Mouse (Mus musculus) hindbrain, embryonic 10.5 days (tissue): ENCODE results near the gene Ipo9. TPM values are rescaled to one million over a fixed set of nuclear protein-coding genes. Genes with fewer than 3 reads are reported as not detected.

ENCODE experiments used
- DNase-seq: peaks from one replicate; pipeline ENCODE4 v3.0.0-alpha.2; 2017; ENCODE audit warnings: low spot score
- H3K27ac ChIP-seq: fragments of 300-500 bp; sonication (generic); 2 replicates; pipeline ENCODE4 v1.5.1; 2016; ENCODE audit warnings: mild to moderate bottlenecking, moderate library complexity
- H3K27me3 ChIP-seq: fragments of 300-500 bp; sonication (generic); 2 replicates; pipeline ENCODE4 v1.6.1; 2016; ENCODE audit warnings: mild to moderate bottlenecking; ENCODE audit not compliant: poor library complexity, insufficient read depth, severe bottlenecking
- H3K36me3 ChIP-seq: fragments of 300-500 bp; sonication (generic); 2 replicates; pipeline ENCODE4 v1.6.1; 2016; ENCODE audit warnings: mild to moderate bottlenecking, moderate library complexity
- H3K4me1 ChIP-seq: fragments of 300-500 bp; sonication (generic); replicated peaks from 2 replicates; pipeline ENCODE4 v1.6.1; 2016; ENCODE audit warnings: mild to moderate bottlenecking
- H3K4me3 ChIP-seq: fragments of 300-500 bp; sonication (generic); 2 replicates; pipeline ENCODE4 v1.5.1; 2016; ENCODE audit warnings: mild to moderate bottlenecking, moderate library complexity
- H3K9me3 ChIP-seq: fragments of 300-500 bp; sonication (generic); 2 replicates; pipeline ENCODE4 v1.6.1; 2016; ENCODE audit warnings: mild to moderate bottlenecking, moderate library complexity
- WGBS: fragments of 180-500 bp; shearing (Covaris S2); methylation state at CpG from one replicate; pipeline ENCODE4 v1.1.7; 2016; 5-methylcytosine and 5-hydroxymethylcytosine counted together
- polyA plus RNA-seq: library from polyadenylated mRNA; unstranded; fragments of >200 nt; fragmentation: Nextera tagmentation; extraction: Ambion mirVana; gene quantifications from 2 replicates; pipeline ENCODE4 v1.2.1, GENCODE M21; 2016

Ipo9 gene
- 164 and 186 TPM in 2 replicates for polyA plus RNA-seq

DNA sequence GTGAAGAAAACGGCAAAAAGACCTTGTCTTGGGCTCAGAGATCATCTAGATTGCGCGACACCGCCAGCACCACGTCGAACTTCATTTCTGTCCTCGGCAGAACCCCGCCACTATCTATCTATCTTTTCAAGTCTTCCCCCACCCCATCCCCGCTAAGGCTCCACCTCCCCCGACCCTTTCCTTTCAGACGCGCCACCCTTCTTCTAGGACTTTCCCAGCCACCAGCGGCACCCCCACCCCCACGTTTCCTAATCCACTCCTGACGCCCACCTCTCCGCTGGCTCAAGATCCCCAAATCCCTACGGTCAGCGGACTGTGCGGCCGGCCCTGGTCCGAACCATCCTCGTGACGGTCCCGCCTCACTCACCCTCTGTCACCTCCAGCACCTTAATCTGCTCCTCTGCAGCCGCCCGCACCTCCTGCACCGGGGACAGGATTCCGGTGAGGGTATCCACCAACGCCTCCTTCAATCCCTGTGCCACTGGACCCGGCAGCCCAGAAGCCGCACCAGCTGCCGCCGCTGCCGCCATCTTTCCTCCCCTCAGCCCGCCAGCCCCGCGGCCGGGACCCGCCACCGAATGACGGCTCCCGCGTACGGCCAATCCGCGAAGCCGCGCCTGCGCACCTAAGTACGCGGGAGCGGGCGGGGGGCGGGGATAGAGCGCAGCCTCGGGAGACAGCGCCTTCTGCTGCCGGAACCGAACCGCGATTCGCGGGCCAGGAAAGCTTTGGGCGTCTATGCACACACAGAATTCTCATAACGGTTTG lies at the start of gene Ipo9:
Gene Ipo9 (minus strand): TSS at position 599 of the 768 bp plus-strand sequence.
- peaks cover 25% of the 10 kb centered on the region for H3K36me3 ChIP-seq
- H3K4me1 ChIP-seq = peaks cover 46% of the 10 kb centered on the region
- H3K9me3 ChIP-seq = no peaks in the 10 kb centered on the region
- no peaks in the 10 kb centered on the region for H3K27me3 ChIP-seq
- under 1% methylated on average over 65 of the region's 65 CpGs for WGBS
- H3K4me3 ChIP-seq = peak within 1 kb of the TSS; percentile 81
- peak within 1 kb of the TSS; percentile 98 for H3K27ac ChIP-seq
- DNase-seq = peak; percentile 91

DNA sequence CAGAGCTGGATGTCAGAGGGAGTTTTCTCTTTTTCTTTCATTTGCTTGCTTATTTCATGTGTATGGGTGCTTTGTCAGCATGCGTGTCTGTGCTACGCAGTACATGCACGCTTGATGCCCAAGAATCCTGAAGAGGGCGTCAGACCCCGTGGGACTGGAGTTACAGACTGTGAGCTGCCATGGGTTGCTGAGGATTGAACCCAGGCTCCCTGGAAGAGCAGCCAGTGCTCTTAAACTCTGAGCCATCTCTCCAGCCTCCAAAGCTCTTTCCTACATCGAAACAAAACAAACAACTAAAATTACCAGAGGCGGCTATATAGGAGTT lies 45.2 kb upstream of the Ipo9 start:
- Histone ChIP-seq H3K9me3 (no peaks in the 10 kb centered on the region), H3K4me3 (no peak overlapping the region), H3K27me3 (no peaks in the 10 kb centered on the region), H3K36me3 (peaks cover 33% of the 10 kb centered on the region), H3K27ac (peak overlapping the region; percentile 64; the same call in 1 of the 2 replicates), H3K4me1 (peaks cover 10% of the 10 kb centered on the region)
- whole genome bisulfite sequencing = 91% methylated on average over 7 of the region's 7 CpGs
- DNase-seq = no peak

DNA sequence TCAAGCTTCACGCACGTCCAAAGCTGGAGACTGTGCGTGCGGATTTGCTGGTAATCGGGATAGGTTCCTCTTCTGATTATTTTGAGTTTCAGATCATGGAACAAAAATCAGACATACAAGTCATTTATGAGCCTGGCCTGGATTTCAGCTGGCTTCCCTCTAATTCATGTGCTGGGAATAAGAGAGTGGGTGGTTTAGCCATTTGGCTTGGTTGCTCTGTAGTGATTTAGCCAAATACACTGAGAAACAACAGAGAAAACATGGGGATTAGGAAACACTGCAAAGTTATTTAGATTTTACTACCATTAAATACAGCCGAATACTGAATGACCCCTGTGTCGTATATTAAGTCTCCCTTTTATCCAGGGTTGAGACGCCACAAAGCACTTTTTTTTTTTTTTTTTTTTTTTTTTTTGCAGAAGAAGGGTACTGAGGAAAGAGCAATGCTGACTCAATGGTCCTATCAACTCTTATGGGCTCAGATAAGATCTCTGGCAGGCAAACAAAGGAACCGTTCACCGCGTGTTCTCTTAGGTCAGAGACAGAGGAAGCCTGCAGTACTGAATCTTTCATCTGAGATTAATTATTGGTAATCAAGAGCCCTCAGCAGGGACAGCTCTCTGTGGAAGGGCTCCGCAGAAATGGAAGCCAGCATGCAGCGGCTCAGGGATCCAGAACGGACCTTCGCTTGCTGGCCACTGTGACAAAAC lies 44.7 kb upstream of the Ipo9 start:
- DNase-seq = no peak
- Histone ChIP-seq H3K9me3 (no peaks in the 10 kb centered on the region), H3K27ac (peak overlapping the region; percentile 64; the same call in 1 of the 2 replicates), H3K27me3 (no peaks in the 10 kb centered on the region), H3K4me3 (no peak overlapping the region), H3K4me1 (peaks cover 10% of the 10 kb centered on the region), H3K36me3 (peaks cover 38% of the 10 kb centered on the region)
- WGBS = 76% methylated on average over 15 of the region's 15 CpGs

DNA sequence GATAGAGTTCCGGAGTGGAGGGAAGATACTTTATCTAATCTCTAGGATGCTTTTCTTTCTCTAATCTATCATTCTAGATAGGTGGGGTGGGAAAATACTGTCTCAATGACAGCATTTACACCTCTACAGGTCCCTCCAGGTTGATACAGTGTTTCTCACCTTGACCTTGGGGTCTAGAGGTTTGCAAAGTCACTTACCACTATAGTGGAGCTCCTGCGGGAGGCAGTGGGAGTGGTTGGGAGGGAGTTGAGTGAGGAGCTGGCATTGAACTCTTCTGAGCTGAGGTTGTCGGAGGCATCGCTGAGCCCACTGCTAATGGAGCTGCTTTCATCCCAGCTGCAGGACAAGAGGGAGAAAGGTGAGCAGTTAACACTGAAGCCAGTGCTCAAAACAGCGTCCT lies 42.2 kb upstream of the Ipo9 start:
- H3K27me3 ChIP-seq = no peaks in the 10 kb centered on the region
- H3K9me3 ChIP-seq = no peaks in the 10 kb centered on the region
- no peak for DNase-seq
- H3K4me1 ChIP-seq = peaks cover 10% of the 10 kb centered on the region
- H3K36me3 ChIP-seq = peaks cover 57% of the 10 kb centered on the region
- H3K27ac ChIP-seq = no peak overlapping the region
- WGBS = 88% methylated on average over 5 of the region's 5 CpGs
- no peak overlapping the region for H3K4me3 ChIP-seq

DNA sequence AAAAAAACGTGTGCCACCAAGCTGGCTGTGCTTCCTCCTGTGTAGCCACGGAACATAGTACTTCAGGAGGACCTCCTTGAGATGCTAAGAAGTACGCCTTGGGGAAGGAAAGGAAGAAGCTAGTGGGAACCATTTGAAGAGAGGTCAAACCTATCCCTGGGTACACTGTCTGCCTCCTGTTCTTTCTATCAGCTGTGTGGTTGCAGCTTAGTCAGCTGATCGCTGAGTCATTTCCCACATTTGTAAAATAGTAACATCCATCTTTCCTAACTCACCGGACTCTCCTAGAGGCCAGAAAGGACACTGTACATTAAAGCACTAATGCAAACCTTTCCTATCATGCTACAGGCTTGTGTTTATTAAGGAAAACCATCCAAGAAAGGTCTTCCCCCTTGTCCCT lies 41.4 kb upstream of the Ipo9 start:
- 86% methylated on average over 5 of the region's 5 CpGs for WGBS

DNA sequence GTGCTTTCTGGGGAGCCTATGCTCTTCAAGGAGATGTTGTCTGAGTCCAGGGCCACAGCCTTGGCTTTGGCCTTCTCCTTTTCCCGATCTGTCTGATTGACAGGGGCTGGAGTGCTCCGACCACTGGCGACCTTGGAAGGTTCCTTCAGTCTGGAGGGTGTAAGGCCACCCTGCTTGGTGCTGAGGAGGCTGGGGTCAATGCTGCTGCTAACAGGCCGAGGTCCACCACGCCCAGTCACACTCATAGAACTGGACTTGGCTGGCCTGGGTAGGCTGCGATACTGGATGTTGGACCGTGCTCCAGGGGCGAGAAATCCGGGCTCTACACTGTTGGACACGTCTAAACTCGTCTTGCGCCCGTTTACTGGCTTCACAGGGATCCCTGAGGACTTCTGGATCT lies 40.2 kb upstream of the Ipo9 start:
- Histone ChIP-seq H3K36me3 (peaks cover 72% of the 10 kb centered on the region), H3K4me1 (peaks cover 4% of the 10 kb centered on the region), H3K4me3 (no peak overlapping the region), H3K9me3 (no peaks in the 10 kb centered on the region), H3K27me3 (no peaks in the 10 kb centered on the region), H3K27ac (no peak overlapping the region)
- DNase-seq = no peak
- 93% methylated on average over 13 of the region's 13 CpGs for WGBS

More for the DNA sequence above, 41.4 kb upstream of the Ipo9 start:
- Histone ChIP-seq H3K4me1 (peaks cover 10% of the 10 kb centered on the region), H3K36me3 (peaks cover 60% of the 10 kb centered on the region), H3K27me3 (no peaks in the 10 kb centered on the region), H3K27ac (no peak overlapping the region), H3K9me3 (no peaks in the 10 kb centered on the region), H3K4me3 (no peak overlapping the region)
- DNase-seq = no peak

DNA sequence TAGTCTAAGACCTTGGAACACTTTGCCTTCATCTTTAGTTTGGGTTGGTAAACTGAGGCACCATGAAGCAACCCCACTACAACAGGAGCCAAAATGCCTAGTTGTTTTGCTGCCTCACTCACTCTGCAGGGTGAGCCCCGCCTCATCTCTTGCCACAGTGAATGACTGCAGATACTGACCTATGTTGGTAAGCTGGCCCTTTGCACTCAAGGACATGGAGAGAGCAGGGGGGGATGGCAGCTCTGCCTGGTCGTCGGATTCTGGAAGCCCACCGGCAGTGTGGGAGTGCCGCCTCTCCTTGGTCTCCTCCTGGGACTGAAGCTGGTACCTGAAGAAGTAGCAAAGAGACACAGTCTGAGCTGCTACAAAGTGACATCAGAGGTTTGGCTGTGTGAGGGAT lies 37.2 kb upstream of the Ipo9 start:
- H3K27me3 ChIP-seq = no peaks in the 10 kb centered on the region
- H3K27ac ChIP-seq = no peak overlapping the region
- H3K9me3 ChIP-seq = no peaks in the 10 kb centered on the region
- no peaks in the 10 kb centered on the region; the same call in 1 of the 2 replicates for H3K4me1 ChIP-seq
- 91% methylated on average over 5 of the region's 5 CpGs for WGBS
- no peak overlapping the region for H3K4me3 ChIP-seq
- no peak for DNase-seq
- H3K36me3 ChIP-seq = peaks cover 99% of the 10 kb centered on the region

DNA sequence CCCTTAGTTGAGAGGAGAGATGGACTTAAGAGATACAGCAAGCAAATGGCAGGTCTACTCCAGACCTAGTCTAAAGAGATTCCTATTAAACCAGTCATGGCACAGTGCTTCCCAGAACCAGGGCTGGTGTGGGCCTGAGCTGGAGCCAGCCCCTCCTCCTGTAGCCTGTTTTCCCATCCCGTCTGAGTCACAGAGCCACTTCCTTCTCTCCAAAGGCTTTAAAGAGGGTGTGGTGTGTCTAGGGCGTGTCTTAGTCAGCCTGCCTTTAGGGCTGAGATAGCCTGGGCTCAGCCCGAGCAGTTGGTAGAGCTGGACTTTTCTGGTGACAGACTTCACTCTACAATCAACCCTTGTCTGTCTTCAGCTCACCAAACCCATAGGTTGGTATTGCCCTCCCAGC lies 36.6 kb upstream of the Ipo9 start:
- no peaks in the 10 kb centered on the region for H3K4me1 ChIP-seq
- H3K27me3 ChIP-seq = no peaks in the 10 kb centered on the region
- 81% methylated on average over 3 of the region's 3 CpGs for WGBS
- H3K9me3 ChIP-seq = no peaks in the 10 kb centered on the region
- no peak overlapping the region for H3K27ac ChIP-seq
- DNase-seq = no peak
- H3K4me3 ChIP-seq = no peak overlapping the region
- peaks cover 99% of the 10 kb centered on the region for H3K36me3 ChIP-seq

DNA sequence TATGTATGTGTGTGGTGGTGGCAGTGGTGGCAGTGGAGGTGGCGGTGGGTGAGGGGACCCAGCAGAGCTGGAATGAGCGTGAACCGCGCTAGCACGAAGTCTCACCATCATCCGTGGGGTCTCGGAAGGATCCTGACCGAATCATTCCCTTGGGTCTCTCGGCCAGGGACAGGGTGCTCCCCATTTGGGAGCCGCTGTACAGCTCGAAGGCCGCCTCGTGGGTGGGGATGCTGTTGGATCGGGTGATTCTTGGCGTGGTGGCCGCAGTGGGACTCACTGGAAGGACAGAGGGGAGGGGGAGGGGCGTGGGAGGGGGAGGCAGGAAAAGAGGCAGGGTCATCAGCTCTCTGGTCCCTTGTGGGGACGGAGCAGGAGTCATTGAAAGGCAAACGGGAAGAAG lies 35.4 kb upstream of the Ipo9 start:
- H3K27me3 ChIP-seq = no peaks in the 10 kb centered on the region
- H3K36me3 ChIP-seq = peaks cover 90% of the 10 kb centered on the region
- H3K4me1 ChIP-seq = no peaks in the 10 kb centered on the region
- H3K9me3 ChIP-seq = no peaks in the 10 kb centered on the region
- WGBS = 92% methylated on average over 18 of the region's 19 CpGs
- no peak for DNase-seq
- H3K4me3 ChIP-seq = no peak overlapping the region
- H3K27ac ChIP-seq = no peak overlapping the region

DNA sequence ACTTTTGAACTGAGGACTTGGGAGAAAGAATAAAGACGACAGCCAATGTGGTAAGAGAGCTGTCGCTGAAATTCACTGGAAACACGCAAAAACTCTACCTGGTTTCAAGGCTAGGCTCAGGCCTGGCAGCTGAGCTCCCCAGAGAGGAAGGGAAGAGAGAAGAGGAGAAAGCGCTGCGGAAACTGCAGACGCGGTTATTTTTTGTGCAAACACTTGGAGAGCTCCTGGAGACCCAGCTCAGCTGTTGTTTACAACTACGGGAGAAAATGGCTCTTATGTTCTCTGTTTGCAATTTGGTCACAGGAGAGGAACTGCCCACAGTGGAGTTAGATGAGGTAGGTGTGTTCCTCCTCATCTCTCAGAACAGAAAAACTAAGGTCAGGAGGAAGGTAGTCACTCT lies 32.4 kb upstream of the Ipo9 start:
- WGBS = 91% methylated on average over 8 of the region's 8 CpGs
- Histone ChIP-seq H3K36me3 (peaks cover 91% of the 10 kb centered on the region), H3K4me3 (no peak overlapping the region), H3K4me1 (no peaks in the 10 kb centered on the region), H3K27me3 (no peaks in the 10 kb centered on the region), H3K27ac (no peak overlapping the region), H3K9me3 (no peaks in the 10 kb centered on the region)
- no peak for DNase-seq

DNA sequence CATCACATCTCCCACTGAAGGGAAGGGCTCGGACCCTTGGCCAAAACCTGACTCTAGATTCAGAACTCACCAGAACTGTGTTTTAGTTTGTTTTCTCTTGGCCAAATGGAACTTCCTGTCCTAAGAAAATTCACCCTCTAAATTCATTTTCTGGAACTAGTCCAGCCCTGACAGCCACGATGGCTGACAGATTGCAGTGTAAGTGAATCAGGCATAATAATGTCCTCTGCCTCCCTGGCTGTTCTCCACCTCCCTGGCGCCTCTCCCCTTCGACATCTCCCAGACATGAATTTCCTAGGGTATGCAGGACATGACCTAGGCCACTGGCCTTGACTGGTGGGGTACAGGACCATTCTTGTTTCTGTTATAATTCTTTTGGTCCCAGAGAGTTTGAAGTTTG lies 32.0 kb upstream of the Ipo9 start:
- Histone ChIP-seq H3K36me3 (peaks cover 91% of the 10 kb centered on the region), H3K27me3 (no peaks in the 10 kb centered on the region), H3K4me1 (no peaks in the 10 kb centered on the region), H3K27ac (no peak overlapping the region), H3K9me3 (no peaks in the 10 kb centered on the region), H3K4me3 (no peak overlapping the region)
- WGBS = 85% methylated on average over 4 of the region's 4 CpGs
- DNase-seq = no peak

DNA sequence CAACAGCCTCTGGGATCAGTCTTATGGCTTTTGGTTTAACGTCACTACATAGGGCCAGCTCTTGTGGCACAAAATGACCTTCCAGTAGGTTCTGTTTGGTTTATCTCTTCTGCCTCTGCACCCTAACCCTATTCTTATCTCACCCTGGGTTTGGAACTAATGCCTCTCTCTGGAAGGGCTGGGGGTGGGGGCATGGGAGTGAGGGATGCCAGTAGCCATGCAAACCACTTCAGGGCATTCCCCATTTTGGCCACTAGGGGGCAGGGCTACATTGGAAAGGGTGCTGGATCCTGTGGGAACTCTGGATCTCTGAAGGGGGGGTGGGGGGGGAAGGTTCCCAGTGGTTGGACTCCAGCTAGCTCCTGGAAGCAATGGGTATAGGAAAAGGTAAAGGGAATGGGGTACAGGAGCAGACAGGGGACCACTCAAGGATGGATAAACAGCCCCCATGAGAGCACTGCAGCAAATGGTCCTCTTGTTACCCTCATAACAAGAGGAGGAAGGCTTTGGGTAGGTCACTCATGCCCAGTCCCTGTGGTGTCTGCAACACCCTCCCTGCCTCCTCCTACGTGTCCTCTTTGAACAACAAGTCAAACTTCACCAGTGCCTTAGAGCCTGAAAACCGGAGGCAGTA lies 30.9 kb upstream of the Ipo9 start:
- Histone ChIP-seq H3K4me1 (no peaks in the 10 kb centered on the region), H3K36me3 (peaks cover 91% of the 10 kb centered on the region), H3K4me3 (no peak overlapping the region), H3K9me3 (no peaks in the 10 kb centered on the region), H3K27ac (no peak overlapping the region), H3K27me3 (no peaks in the 10 kb centered on the region)
- peak; percentile 77 for DNase-seq
- 81% methylated on average over 3 of the region's 3 CpGs for WGBS

DNA sequence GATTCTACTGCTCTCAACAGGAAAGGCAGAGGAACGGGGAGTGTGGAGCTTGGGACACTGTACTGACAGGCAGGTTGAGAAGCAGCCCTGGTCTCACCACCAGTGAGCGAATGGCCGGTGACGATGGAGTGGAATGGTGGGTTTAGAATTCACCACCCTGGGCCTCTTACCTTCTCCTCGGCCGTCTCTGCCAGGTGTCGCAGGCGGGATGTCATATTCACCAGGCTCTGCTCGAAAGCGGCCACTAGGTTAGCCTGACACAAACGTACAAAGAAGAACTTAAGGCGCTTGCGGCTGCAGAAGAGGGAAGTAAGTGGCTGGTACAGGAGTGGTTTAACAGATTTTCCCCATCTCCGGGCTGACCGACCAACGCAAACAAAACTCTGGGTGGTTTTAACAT lies 30.2 kb upstream of the Ipo9 start:
- Histone ChIP-seq H3K9me3 (no peaks in the 10 kb centered on the region), H3K4me3 (no peak overlapping the region), H3K27ac (no peak overlapping the region), H3K4me1 (no peaks in the 10 kb centered on the region), H3K27me3 (no peaks in the 10 kb centered on the region), H3K36me3 (peaks cover 91% of the 10 kb centered on the region)
- WGBS = 93% methylated on average over 16 of the region's 16 CpGs
- DNase-seq = no peak
